Mouse (Mus musculus): ENCODE results near the gene Fbxo10.
"Not testable (repeated sequence)": the region's sequence is repeated elsewhere in the genome, so short reads cannot be mapped to it uniquely, and the experiment has no call there.

Gene Fbxo10

DNA sequence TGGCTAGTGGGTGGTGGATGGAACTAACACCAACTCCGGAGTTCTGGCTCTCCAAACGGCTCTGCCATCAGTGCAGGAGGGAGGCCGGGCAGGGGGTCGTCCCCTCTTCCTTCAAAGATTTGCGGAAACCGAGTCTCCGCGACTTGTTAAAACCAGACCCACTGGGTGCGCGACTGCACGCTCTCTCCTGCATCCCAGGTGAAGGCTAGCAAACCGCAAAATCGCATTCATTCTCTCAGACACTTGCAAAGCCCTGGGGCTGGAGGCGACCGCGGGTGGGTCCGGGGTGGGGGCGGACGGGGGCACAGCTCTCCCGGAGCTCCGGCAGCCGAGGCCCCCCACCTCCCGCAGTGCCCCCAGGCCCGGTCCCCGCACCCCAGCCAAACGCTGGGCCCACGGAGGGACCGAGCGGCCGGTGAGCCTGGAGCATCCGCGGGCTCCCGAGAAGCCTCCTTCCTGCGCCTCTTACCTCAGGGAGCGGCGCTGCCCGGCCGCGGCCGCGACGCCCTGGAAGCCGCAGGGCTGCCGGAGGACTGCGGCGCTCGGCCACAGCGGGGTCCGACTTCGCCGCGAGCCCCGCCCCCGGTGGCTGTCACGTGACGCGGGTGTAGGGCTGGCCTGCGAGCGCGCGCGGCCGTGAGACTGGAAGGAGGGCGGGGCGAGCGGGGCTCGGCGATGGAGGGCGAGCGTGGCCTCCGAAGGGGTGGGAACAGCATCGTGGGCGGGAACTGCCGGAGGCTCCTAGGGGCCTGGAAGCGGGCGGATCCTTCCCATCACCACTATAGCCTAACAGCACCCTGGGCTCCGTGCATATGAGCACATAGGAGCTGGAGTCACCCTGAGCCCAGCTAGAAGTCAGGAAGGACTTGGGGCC lies at the start of gene Fbxo10:
Fbxo10 (minus strand) TSS at position 584 of the 874 bp plus-strand sequence.
- in situ Hi-C loops (cut with MboI; ENCODE audit: unreplicated experiment in 2 of 2) = no loop called here

- in situ Hi-C loops (cut with MboI; ENCODE audit: unreplicated experiment in 2 of 2) = no loop called here
Observed at GRCm38 (mm10) chr4:45131021-45131420, 46.6 kb upstream of the Fbxo10 start.

GRCm38 (mm10) chr4:45121311-45121710 lies 36.9 kb upstream of the Fbxo10 start:
- in situ Hi-C loops (cut with MboI; ENCODE audit: unreplicated experiment in 2 of 2) = loop anchor here in 1 of 2 experiments (25.0 kb wide), 1 partner anchor 416 kb away; the partner anchor contains the start of gene Shb

- in situ Hi-C loops (cut with MboI; ENCODE audit: unreplicated experiment in 2 of 2) = loop anchor here (5.0 to 25.0 kb wide), 4 partner anchors 174 to 666 kb away; partner anchors contain the start of gene Shb (in 1 of the 2)
Observed at GRCm38 (mm10) chr4:45108456-45109110, 24.2 kb upstream of the Fbxo10 start.

GRCm38 (mm10) chr4:45107601-45108277 lies 23.3 kb upstream of the Fbxo10 start, which contains the start of gene Tomm5:
TSS of gene Tomm5 (minus strand) at chr4:45108114.
- in situ Hi-C loops (cut with MboI; ENCODE audit: unreplicated experiment in 2 of 2) = loop anchor here (5.0 to 25.0 kb wide), 4 partner anchors 175 to 667 kb away; partner anchors contain the start of gene Shb (in 1 of the 2)

GRCm38 (mm10) chr4:45107066-45107465 lies 22.7 kb upstream of the Fbxo10 start:
- in situ Hi-C loops (cut with MboI; ENCODE audit: unreplicated experiment in 2 of 2) = loop anchor here (5.0 to 25.0 kb wide), 4 partner anchors 175 to 668 kb away; partner anchors contain the start of gene Shb (in 1 of the 2)

GRCm38 (mm10) chr4:45106409-45106808 lies 22.0 kb upstream of the Fbxo10 start:
- in situ Hi-C loops (cut with MboI; ENCODE audit: unreplicated experiment in 2 of 2) = loop anchor here (5.0 to 25.0 kb wide), 4 partner anchors 176 to 668 kb away; partner anchors contain the start of gene Shb (in 1 of the 2)

DNA sequence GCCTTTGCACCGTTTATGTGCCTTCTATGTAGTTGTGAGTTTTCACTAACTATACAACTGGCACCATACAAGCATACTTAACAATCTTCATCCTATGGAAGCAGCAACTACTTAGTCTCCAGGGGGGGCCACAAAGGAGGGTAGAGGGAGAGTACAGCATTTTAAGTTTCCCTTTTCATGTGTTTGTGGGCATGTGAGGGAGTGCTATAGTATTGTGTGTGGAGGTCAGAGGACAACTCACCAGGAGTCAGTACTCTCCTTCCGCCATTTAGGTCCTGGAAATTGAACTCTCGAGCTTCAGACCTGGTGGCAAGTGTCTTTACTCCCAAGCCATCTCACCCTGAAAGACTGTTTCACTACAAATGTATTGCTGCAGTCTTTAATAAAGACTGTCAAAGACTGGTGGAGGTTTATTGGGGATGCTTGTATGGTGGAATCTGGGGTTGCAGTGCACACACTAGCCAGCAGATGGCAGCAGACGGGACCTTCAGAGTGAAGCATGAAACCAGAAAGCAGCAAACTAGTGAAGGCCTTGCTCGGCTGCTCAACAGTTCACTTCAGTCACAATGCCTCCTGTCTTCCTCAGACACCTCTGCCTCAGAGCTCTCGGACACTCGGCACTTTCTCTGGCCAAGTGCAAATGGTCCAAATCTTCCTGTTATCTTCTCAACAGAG lies 12.9 kb upstream of the Fbxo10 start:
- in situ Hi-C loops (cut with MboI; ENCODE audit: unreplicated experiment in 2 of 2) = no loop called here

DNA sequence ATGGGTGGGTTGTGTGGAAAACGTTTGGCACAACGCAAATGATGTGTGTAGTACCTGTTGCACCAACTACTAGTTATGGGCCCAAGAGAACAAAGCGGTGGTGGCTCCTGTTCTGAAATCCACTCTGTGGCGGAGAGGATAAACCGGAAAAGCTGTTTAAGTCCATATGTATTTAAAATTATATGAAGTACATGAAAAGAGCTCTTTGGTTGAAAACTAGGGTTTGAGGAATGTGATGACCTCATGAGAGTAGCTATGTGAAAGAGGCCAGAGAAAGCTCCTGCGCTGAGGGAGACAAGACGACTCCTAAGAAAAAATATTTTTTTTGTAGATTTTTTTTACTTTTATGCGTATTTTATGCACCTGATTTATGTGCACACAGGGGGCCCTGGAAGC lies 489 bp upstream of the Fbxo10 start:
- in situ Hi-C loops (cut with MboI; ENCODE audit: unreplicated experiment in 2 of 2) = loop anchor here in 1 of 2 experiments (5.0 kb wide), 1 partner anchor 68 kb away; the partner anchor contains the start of gene Polr1e

- in situ Hi-C loops (cut with MboI; ENCODE audit: unreplicated experiment in 2 of 2) = no loop called here
Observed at GRCm38 (mm10) chr4:45083487-45083886, 917 bp downstream of the Fbxo10 start.

- in situ Hi-C loops (cut with MboI; ENCODE audit: unreplicated experiment in 2 of 2) = no loop called here
Observed at GRCm38 (mm10) chr4:45082951-45083350, 1.5 kb downstream of the Fbxo10 start.

GRCm38 (mm10) chr4:45081041-45081440 lies 3.4 kb downstream of the Fbxo10 start:
- in situ Hi-C loops (cut with MboI; ENCODE audit: unreplicated experiment in 2 of 2) = not testable (repeated sequence)

DNA sequence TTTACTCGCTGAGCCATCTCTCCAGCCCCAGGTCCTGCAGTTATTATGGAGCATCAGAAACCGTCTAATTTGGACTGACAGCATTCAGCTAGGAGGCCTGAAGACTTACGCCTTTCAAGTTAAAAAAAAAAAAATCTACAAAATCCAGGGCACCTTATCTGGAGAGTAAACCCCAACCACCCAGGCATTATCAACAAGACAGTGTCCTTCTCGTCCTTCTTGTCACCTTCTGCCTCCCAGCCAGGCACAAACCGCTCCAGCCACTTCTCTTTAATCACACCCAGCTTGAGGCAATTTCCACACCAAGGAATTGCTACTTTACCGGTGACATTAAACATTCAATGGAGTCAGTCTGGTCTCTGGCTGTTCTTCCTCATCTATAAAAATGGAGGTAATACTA lies 10.9 kb downstream of the Fbxo10 start:
- in situ Hi-C loops (cut with MboI; ENCODE audit: unreplicated experiment in 2 of 2) = no loop called here

- in situ Hi-C loops (cut with MboI; ENCODE audit: unreplicated experiment in 2 of 2) = no loop called here
Observed at GRCm38 (mm10) chr4:45072261-45072973, 12.0 kb downstream of the Fbxo10 start.

DNA sequence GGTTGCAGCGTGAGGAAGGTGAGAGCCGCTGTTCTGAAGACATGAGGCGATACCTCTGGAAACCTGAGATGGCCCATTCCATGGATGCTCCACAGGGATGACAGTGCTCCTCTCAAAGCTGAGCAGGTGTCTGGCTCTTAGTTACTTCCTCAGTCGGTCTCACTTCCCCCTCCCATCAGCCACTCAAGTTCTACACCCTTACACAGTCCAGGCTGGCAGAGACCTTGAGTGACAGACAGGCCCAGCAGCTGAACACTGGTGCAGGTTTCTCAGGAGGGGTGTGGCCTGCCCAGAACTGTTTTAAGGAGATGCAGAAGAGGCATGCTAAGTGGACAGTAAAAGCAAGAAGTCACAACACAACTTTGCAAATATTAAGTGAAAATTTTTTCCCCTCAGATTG lies 16.7 kb downstream of the Fbxo10 start:
- in situ Hi-C loops (cut with MboI; ENCODE audit: unreplicated experiment in 2 of 2) = no loop called here

GRCm38 (mm10) chr4:45066036-45066730 lies 18.2 kb downstream of the Fbxo10 start:
- in situ Hi-C loops (cut with MboI; ENCODE audit: unreplicated experiment in 2 of 2) = no loop called here

DNA sequence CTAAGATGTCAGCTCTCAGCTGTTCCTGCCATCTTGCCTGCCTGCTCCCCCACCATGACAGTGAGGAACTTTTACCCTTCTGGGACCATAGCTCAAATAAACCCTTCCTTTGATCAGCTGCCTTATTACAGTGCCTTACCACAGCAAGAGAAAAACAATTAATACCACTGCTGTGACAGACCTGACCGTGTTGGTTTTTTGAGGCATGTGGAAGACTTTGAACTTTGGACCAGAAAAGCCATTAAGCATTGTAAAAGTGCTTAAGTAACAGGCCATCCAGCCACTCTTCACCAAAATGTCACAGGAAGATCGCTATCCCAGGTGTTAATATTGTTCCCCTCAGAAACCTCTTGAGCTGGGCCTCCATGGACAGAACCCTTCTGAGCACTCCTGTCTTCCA lies 19.8 kb downstream of the Fbxo10 start:
- in situ Hi-C loops (cut with MboI; ENCODE audit: unreplicated experiment in 2 of 2) = no loop called here

DNA sequence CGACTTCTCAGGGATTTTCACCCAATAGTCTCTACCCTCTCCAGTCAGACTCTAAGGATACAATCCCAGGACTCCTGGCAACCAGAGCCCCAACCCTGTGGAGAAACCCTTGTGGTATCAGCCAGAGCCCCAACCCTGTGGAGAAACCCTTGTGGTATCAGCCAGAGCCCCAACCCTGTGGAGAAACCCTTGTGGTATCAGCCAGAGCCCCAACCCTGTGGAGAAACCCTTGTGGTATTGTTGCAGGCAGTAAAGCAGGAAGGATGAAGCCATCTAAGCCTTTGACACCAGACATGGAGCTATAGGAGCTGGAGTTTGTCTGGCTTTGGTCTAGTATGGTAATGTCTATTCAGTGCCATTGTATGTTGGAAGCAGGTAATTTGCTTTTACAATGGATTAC lies 20.6 kb downstream of the Fbxo10 start:
- in situ Hi-C loops (cut with MboI; ENCODE audit: unreplicated experiment in 2 of 2) = not testable (repeated sequence)

- in situ Hi-C loops (cut with MboI; ENCODE audit: unreplicated experiment in 2 of 2) = no loop called here
Observed at GRCm38 (mm10) chr4:45055451-45055850, 29.0 kb downstream of the Fbxo10 start.
